Mouse (Mus musculus) E14TG2a.4 (cell line): ENCODE data around the gene Evx1.

Source experiments
- CTCF ChIP-seq: conservative IDR thresholded peaks from 2 replicates; pipeline ENCODE4 v1.5.1; 2014; ENCODE audit warnings: low read length
- NANOG ChIP-seq: IDR thresholded peaks from 2 replicates; pipeline ENCODE4 v1.6.1; 2014; ENCODE audit warnings: borderline replicate concordance, low read length, mixed read lengths
- POU5F1 ChIP-seq: IDR thresholded peaks from 2 replicates; pipeline ENCODE4 v1.6.1; 2014; ENCODE audit warnings: low read length, borderline replicate concordance

GRCm38 (mm10) chr6:52276382-52276781 lies 36.9 kb upstream of the Evx1 start:
- no peak for TF ChIP-seq CTCF
- no peak for TF ChIP-seq POU5F1
- TF ChIP-seq NANOG, result no peak
